Mouse (Mus musculus) lung, postnatal 0 days (tissue): Measurements from ENCODE around the gene Ccdc28a. TPM values are rescaled to one million over a fixed set of nuclear protein-coding genes. Genes with fewer than 3 reads are reported as not detected.
A peak's percentile ranks its signal among the peaks of the same experiment; 100 is the strongest.

Experiments
- ATAC-seq: fragments of 200-750 bp; cut with Nextera tagmentation; 2 replicates; pipeline ENCODE4 v1.8.0; 2017; ENCODE audit warnings: moderate library complexity
- DNase-seq: peaks from one replicate; pipeline ENCODE4 v3.0.0-alpha.2; 2016; ENCODE audit warnings: low spot score
- H3K27ac ChIP-seq: fragments of 300-500 bp; sonication (generic); 2 replicates; pipeline ENCODE4 v1.5.1; 2014; ENCODE audit warnings: antibody characterized with exemption, mild to moderate bottlenecking, low read length, mixed read lengths
- H3K27me3 ChIP-seq: fragments of 300-500 bp; sonication (generic); replicated peaks from 2 replicates; pipeline ENCODE4 v1.6.1; 2014; ENCODE audit warnings: low read length, mixed read lengths; ENCODE audit not compliant: insufficient read depth
- H3K36me3 ChIP-seq: fragments of 300-500 bp; sonication (generic); 2 replicates; pipeline ENCODE4 v1.6.1; 2014; ENCODE audit warnings: low read length, mixed read lengths; ENCODE audit not compliant: insufficient read depth
- H3K4me1 ChIP-seq: fragments of 300-500 bp; sonication (generic); 2 replicates; pipeline ENCODE4 v1.6.1; 2014; ENCODE audit warnings: antibody characterized with exemption, low read depth, low read length, mixed read lengths; ENCODE audit not compliant: insufficient read depth
- H3K4me2 ChIP-seq: fragments of 300-500 bp; sonication (generic); replicated peaks from 2 replicates; pipeline ENCODE4 v1.6.1; 2014; ENCODE audit warnings: low read depth, mild to moderate bottlenecking, low read length, moderate library complexity, mixed read lengths
- H3K4me3 ChIP-seq: fragments of 300-500 bp; sonication (generic); 2 replicates; pipeline ENCODE4 v1.5.1; 2014; ENCODE audit warnings: low read depth, low read length
- H3K9ac ChIP-seq: fragments of 300-500 bp; sonication (generic); replicated peaks from 2 replicates; pipeline ENCODE4 v1.6.1; 2014; ENCODE audit warnings: low read depth, mild to moderate bottlenecking
- H3K9me3 ChIP-seq: fragments of 300-500 bp; sonication (generic); 2 replicates; pipeline ENCODE4 v1.6.1; 2016; ENCODE audit warnings: low read length, mixed read lengths
- CTCF ChIP-seq: IDR thresholded peaks from 2 replicates; pipeline ENCODE4 v1.5.1; 2016; ENCODE audit warnings: antibody characterized with exemption, mild to moderate bottlenecking
- EP300 ChIP-seq: IDR thresholded peaks from 2 replicates; pipeline ENCODE4 v1.6.1; 2016; ENCODE audit warnings: antibody characterized with exemption, mild to moderate bottlenecking, control low read depth
- WGBS: fragments of 180-500 bp; shearing (Covaris S2); extraction: QIAGEN DNeasy Blood & Tissue Kit; methylation state at CpG from one replicate; pipeline ENCODE4 v1.1.7; 2014; 5-methylcytosine and 5-hydroxymethylcytosine counted together
- polyA plus RNA-seq: library from polyadenylated mRNA; unstranded; fragments of >200 nt; fragmentation: Nextera tagmentation; extraction: Ambion mirVana; gene quantifications from 2 replicates; pipeline ENCODE4 v1.2.1, GENCODE M21; 2015

Ccdc28a gene
- polyA plus RNA-seq, 1 experiment from 2014 or later, result 10.6 TPM

DNA sequence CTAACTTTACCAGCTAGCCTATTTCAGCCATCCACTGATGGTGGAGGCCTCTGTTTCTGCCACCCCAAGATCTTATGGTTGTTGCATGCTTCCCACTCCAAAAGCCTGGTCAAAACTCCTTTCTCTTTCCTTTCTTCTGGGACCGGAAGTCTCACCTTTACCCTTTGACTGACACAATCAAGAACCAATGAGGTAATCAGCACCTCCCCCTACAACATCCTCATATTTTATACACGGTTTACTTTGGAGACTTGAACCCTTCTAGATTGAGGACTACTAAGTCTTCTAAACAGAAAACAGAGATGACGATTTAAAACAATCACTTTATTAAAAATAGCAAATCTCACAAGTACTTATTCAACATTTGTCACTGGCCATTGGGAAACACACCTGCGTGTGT lies 21.4 kb downstream of the Ccdc28a start:
- DNase-seq (no peak), ATAC-seq (peak; percentile 13; the same call in 1 of the 2 replicates)
- TF ChIP-seq CTCF (no peak), EP300 (no peak)
- no peaks in the 10 kb centered on the region for H3K27me3 ChIP-seq
- WGBS, result 66% methylated on average over 4 of the region's 4 CpGs
- H3K9ac ChIP-seq, result no peak overlapping the region
- no peaks in the 10 kb centered on the region for H3K36me3 ChIP-seq
- H3K4me2 ChIP-seq, result no peak overlapping the region
- no peak overlapping the region for H3K27ac ChIP-seq
- no peaks in the 10 kb centered on the region for H3K9me3 ChIP-seq
- 0 out of 2 replicates have a peak, but pooled peaks cover 5% of the 10 kb centered on the region for H3K4me1 ChIP-seq
- H3K4me3 ChIP-seq, result no peak overlapping the region

GRCm38 (mm10) chr10:18210726-18211125 lies 24.1 kb downstream of the Ccdc28a start, which contains the start of gene Ect2l:
TSS of gene Ect2l (minus strand) at chr10:18210890.
- Histone ChIP-seq H3K4me1 (0 out of 2 replicates have a peak, but pooled peaks cover 5% of the 10 kb centered on the region), H3K27me3 (no peaks in the 10 kb centered on the region), H3K4me3 (no peak within 1 kb of the TSS), H3K9ac (no peak within 1 kb of the TSS), H3K4me2 (no peak within 1 kb of the TSS), H3K9me3 (no peaks in the 10 kb centered on the region), H3K36me3 (no peaks in the 10 kb centered on the region), H3K27ac (no peak within 1 kb of the TSS; the same call in 1 of the 2 replicates)
- WGBS, result 8% methylated on average over 11 of the region's 11 CpGs
- peak; percentile 78 for ATAC-seq
- peak; percentile 63 for DNase-seq
- TF ChIP-seq EP300, result no peak
- TF ChIP-seq CTCF, result peak; percentile 80

DNA sequence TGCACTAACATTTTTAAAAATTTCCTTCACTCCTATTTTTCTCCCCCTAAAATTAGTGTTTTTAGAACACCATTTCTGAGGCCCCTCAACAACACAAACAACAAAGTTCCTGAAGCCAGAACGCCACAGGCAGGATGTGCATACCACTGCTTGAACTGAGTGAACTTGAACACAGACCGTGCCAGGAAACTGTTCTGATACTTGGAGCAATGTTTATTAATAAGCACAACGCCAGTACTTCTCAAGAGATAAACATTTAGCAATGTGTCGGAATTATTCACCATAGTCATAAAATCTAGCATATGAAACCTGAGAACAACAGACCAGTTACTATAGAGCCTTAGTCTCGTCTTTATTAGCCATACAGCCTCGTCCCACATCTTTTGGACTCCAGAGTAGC lies 24.7 kb downstream of the Ccdc28a start:
- H3K4me2 ChIP-seq, result no peak overlapping the region
- DNase-seq (peak; percentile 36), ATAC-seq (no peak)
- 38% methylated on average over 6 of the region's 6 CpGs for WGBS
- H3K36me3 ChIP-seq, result no peaks in the 10 kb centered on the region
- H3K27ac ChIP-seq, result no peak overlapping the region; the same call in 1 of the 2 replicates
- H3K9ac ChIP-seq, result no peak overlapping the region
- H3K9me3 ChIP-seq, result no peaks in the 10 kb centered on the region
- H3K27me3 ChIP-seq, result no peaks in the 10 kb centered on the region
- H3K4me3 ChIP-seq, result no peak overlapping the region
- H3K4me1 ChIP-seq, result 0 out of 2 replicates have a peak, but pooled peaks cover 5% of the 10 kb centered on the region
- TF ChIP-seq EP300, result no peak
- no peak for TF ChIP-seq CTCF

GRCm38 (mm10) chr10:18204067-18204466 lies 30.7 kb downstream of the Ccdc28a start:
- 24% methylated on average over 7 of the region's 7 CpGs for WGBS
- no peak for DNase-seq
- no peak overlapping the region for H3K4me2 ChIP-seq
- no peak overlapping the region for H3K9ac ChIP-seq
- H3K27me3 ChIP-seq, result no peaks in the 10 kb centered on the region
- H3K27ac ChIP-seq, result no peak overlapping the region
- no peaks in the 10 kb centered on the region for H3K36me3 ChIP-seq
- H3K4me3 ChIP-seq, result no peak overlapping the region
- ATAC-seq, result no peak
- H3K4me1 ChIP-seq, result no peaks in the 10 kb centered on the region
- TF ChIP-seq EP300 (no peak), CTCF (no peak)
- H3K9me3 ChIP-seq, result no peaks in the 10 kb centered on the region

DNA sequence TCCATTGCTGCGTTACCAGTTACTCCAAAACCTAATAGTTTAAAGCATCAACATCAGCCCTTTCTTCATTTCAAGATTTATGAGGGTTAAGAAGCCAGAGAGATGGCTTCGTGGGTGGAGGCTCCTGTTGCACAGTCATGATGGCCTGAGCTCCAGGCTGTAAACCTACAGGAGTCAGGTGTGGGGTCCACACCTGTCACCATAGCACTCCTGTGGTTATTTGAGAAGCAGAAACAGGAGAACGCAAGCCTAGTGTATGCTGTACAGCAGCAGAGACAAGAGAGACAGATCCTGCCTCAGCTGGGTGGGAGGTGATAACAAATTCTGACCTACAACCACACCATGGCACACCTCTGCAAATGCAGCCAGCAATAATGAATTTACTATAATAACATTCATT lies 32.4 kb downstream of the Ccdc28a start:
- Histone ChIP-seq H3K27me3 (no peaks in the 10 kb centered on the region), H3K4me2 (no peak overlapping the region), H3K27ac (no peak overlapping the region), H3K4me3 (no peak overlapping the region), H3K36me3 (no peaks in the 10 kb centered on the region), H3K9me3 (no peaks in the 10 kb centered on the region), H3K9ac (no peak overlapping the region), H3K4me1 (no peaks in the 10 kb centered on the region)
- 79% methylated on average over 3 of the region's 3 CpGs for WGBS
- no peak for TF ChIP-seq EP300
- no peak for TF ChIP-seq CTCF
- ATAC-seq (no peak), DNase-seq (no peak)

DNA sequence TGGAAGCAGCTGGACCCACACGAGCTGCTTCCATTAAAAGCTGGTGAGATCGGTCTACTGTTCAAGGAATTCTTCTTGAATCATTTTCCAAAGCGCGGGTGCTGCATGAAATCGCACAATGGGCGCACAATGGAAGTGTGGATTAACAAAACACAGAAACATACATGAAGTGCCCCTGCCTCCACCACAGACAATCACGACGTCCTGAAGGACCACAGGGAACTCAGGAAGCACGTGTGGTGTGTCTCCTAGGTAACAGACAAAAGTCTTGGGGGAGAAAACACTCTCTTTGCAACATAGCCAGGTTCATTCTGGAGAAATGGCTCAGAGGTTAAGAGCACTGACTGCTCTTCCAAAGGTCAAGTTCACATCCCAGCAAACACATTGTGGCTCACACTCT lies 34.1 kb downstream of the Ccdc28a start:
- Histone ChIP-seq H3K4me1 (no peaks in the 10 kb centered on the region), H3K9me3 (no peaks in the 10 kb centered on the region), H3K36me3 (no peaks in the 10 kb centered on the region), H3K9ac (no peak overlapping the region), H3K4me2 (no peak overlapping the region), H3K4me3 (no peak overlapping the region), H3K27ac (no peak overlapping the region), H3K27me3 (no peaks in the 10 kb centered on the region)
- DNase-seq (no peak), ATAC-seq (no peak)
- no peak for TF ChIP-seq CTCF
- TF ChIP-seq EP300, result no peak
- WGBS, result 69% methylated on average over 9 of the region's 9 CpGs

GRCm38 (mm10) chr10:18199919-18200318 lies 34.9 kb downstream of the Ccdc28a start:
- Histone ChIP-seq H3K9me3 (no peaks in the 10 kb centered on the region), H3K4me2 (no peak overlapping the region)

More at GRCm38 (mm10) chr10:18199919-18200318, 34.9 kb downstream of the Ccdc28a start:
- ATAC-seq, result no peak
- Histone ChIP-seq H3K4me3 (no peak overlapping the region), H3K27me3 (no peaks in the 10 kb centered on the region), H3K4me1 (no peaks in the 10 kb centered on the region), H3K9ac (no peak overlapping the region), H3K27ac (no peak overlapping the region), H3K36me3 (no peaks in the 10 kb centered on the region)
- WGBS, result 25% methylated on average over 4 of the region's 4 CpGs
- DNase-seq, result no peak
- TF ChIP-seq EP300, result no peak
- TF ChIP-seq CTCF, result no peak
